Mouse (Mus musculus) CH12.LX (cell line): ENCODE data around the gene Nkx2-5. TPM values are rescaled to one million over a fixed set of nuclear protein-coding genes. Genes with fewer than 3 reads are reported as not detected.

Experiments used
- DNase-seq: peaks from one replicate; pipeline ENCODE4 v3.0.0-alpha.2; 2013; ENCODE audit errors: extremely low read depth
- H3K27ac ChIP-seq: 2 replicates; pipeline ENCODE4 v1.5.1; 2012; ENCODE audit warnings: low read depth, mild to moderate bottlenecking, control low read depth, moderate library complexity; ENCODE audit not compliant: insufficient read depth
- H3K27me3 ChIP-seq: replicated peaks from 2 replicates; pipeline ENCODE3; 2012; ENCODE audit warnings: inconsistent platforms
- H3K36me3 ChIP-seq, 2 experiments: replicated peaks in 1 of 2; 2 replicates each; pipeline versions ENCODE3 to v1.6.1; 2012; ENCODE audit warnings: inconsistent platforms in 1 of 2, low read length in 1 of 2, mild to moderate bottlenecking in 1 of 2, mixed read lengths in 1 of 2, moderate library complexity in 1 of 2; ENCODE audit not compliant: control insufficient read depth in 1 of 2, insufficient read depth in 1 of 2
- H3K4me1 ChIP-seq, 2 experiments: 2 replicates each; pipeline ENCODE4 v1.6.1; 2012; ENCODE audit warnings: inconsistent platforms in 1 of 2, moderate library complexity in 1 of 2; ENCODE audit not compliant: insufficient read depth in 2 of 2, control insufficient read depth in 1 of 2
- H3K4me2 ChIP-seq: 2 replicates; pipeline ENCODE4 v1.6.1; 2012; ENCODE audit warnings: low read depth, mild to moderate bottlenecking, control low read depth; ENCODE audit not compliant: poor library complexity, insufficient read depth, severe bottlenecking
- H3K4me3 ChIP-seq, 3 experiments: fragments of 150-350 bp in 1 of 3; sonication (generic) in 1 of 3; replicated peaks in 1 of 3; 2 replicates each; pipeline versions ENCODE3 to v1.5.1; 2011 to 2012; ENCODE audit warnings: low read depth in 2 of 3, low read length in 2 of 3, mild to moderate bottlenecking in 2 of 3, moderate library complexity in 2 of 3, control low read depth in 1 of 3, improper control_type of control experiment in 1 of 3, inconsistent platforms in 1 of 3, mixed read lengths in 1 of 3; ENCODE audit not compliant: poor library complexity in 1 of 3
- H3K79me2 ChIP-seq: replicated peaks from 2 replicates; pipeline ENCODE4 v1.6.1; 2012; ENCODE audit warnings: mild to moderate bottlenecking, moderate library complexity; ENCODE audit not compliant: control insufficient read depth, poor library complexity, insufficient read depth, severe bottlenecking; ENCODE audit errors: extremely low read depth
- H3K9ac ChIP-seq: 2 replicates; pipeline ENCODE4 v1.6.1; 2012; ENCODE audit warnings: low read depth, mild to moderate bottlenecking, control low read depth, moderate library complexity; ENCODE audit not compliant: insufficient read depth
- H3K9me3 ChIP-seq: replicated peaks from 2 replicates; pipeline ENCODE3; 2012; ENCODE audit warnings: low read length, inconsistent platforms, mixed read lengths
- BHLHE40 ChIP-seq: IDR thresholded peaks from 2 replicates; pipeline ENCODE4 v1.6.1; 2011; ENCODE audit warnings: mild to moderate bottlenecking, low read depth, low read length, improper control_type of control experiment
- CHD2 ChIP-seq: IDR thresholded peaks from 2 replicates; pipeline ENCODE4 v1.6.1; 2011; ENCODE audit warnings: low read length, improper control_type of control experiment
- E2F4 ChIP-seq: IDR thresholded peaks from 2 replicates; pipeline ENCODE4 v1.6.1; 2011; ENCODE audit warnings: low read depth, low read length, improper control_type of control experiment; ENCODE audit not compliant: insufficient replicate concordance
- EP300 ChIP-seq: IDR thresholded peaks from 2 replicates; pipeline ENCODE4 v1.6.1; 2011; ENCODE audit warnings: low read length, improper control_type of control experiment
- JUN ChIP-seq: IDR thresholded peaks from 2 replicates; pipeline ENCODE4 v1.6.1; 2011; ENCODE audit warnings: low read depth, mild to moderate bottlenecking, low read length, improper control_type of control experiment, moderate library complexity; ENCODE audit not compliant: insufficient read depth
- JUND ChIP-seq: conservative IDR thresholded peaks from 2 replicates; pipeline ENCODE4 v1.6.1; 2011; ENCODE audit warnings: low read depth, low read length, improper control_type of control experiment
- MAFK ChIP-seq: IDR thresholded peaks from 2 replicates; pipeline ENCODE4 v1.6.1; 2011; ENCODE audit warnings: low read length, improper control_type of control experiment; ENCODE audit not compliant: insufficient replicate concordance
- MAX ChIP-seq: IDR thresholded peaks from 2 replicates; pipeline ENCODE4 v1.6.1; 2011; ENCODE audit warnings: low read length, improper control_type of control experiment
- NRF1 ChIP-seq: IDR thresholded peaks from 2 replicates; pipeline ENCODE4 v1.6.1; 2014; ENCODE audit warnings: low read depth, mild to moderate bottlenecking, inconsistent platforms, low read length, improper control_type of control experiment, moderate library complexity
- PAX5 ChIP-seq: IDR thresholded peaks from 2 replicates; pipeline ENCODE4 v1.6.1; 2012; ENCODE audit warnings: low read length, inconsistent platforms, mixed read lengths
- POLR2A ChIP-seq: IDR thresholded peaks from 2 replicates; pipeline ENCODE4 v1.6.1; 2011; ENCODE audit warnings: low read depth, mild to moderate bottlenecking, improper control_type of control experiment, low read length
- RAD21 ChIP-seq: IDR thresholded peaks from 2 replicates; pipeline ENCODE4 v1.6.1; 2011; ENCODE audit warnings: low read depth, mild to moderate bottlenecking, low read length, improper control_type of control experiment, moderate library complexity
- RCOR1 ChIP-seq: conservative IDR thresholded peaks from 2 replicates; pipeline ENCODE4 v1.6.1; 2012; ENCODE audit warnings: low read depth, mild to moderate bottlenecking, inconsistent platforms, low read length, improper control_type of control experiment
- SIN3A ChIP-seq: IDR thresholded peaks from 2 replicates; pipeline ENCODE4 v1.6.1; 2012; ENCODE audit warnings: low read length, improper control_type of control experiment, inconsistent platforms
- SMC3 ChIP-seq: IDR thresholded peaks from 2 replicates; pipeline ENCODE4 v1.6.1; 2011; ENCODE audit warnings: low read depth, low read length, improper control_type of control experiment
- TCF12 ChIP-seq: IDR thresholded peaks from 2 replicates; pipeline ENCODE4 v1.6.1; 2014; ENCODE audit warnings: low read depth, mild to moderate bottlenecking, inconsistent platforms, low read length, improper control_type of control experiment
- USF1 ChIP-seq: IDR thresholded peaks from 2 replicates; pipeline ENCODE4 v1.6.1; 2014; ENCODE audit warnings: low read depth, mild to moderate bottlenecking, inconsistent platforms, low read length, improper control_type of control experiment
- USF2 ChIP-seq: conservative IDR thresholded peaks from 2 replicates; pipeline ENCODE4 v1.6.1; 2011; ENCODE audit warnings: low read depth, low read length, improper control_type of control experiment
- ZC3H11A ChIP-seq: IDR thresholded peaks from 2 replicates; pipeline ENCODE4 v1.6.1; 2012; ENCODE audit warnings: low read depth, mild to moderate bottlenecking, inconsistent platforms, low read length, improper control_type of control experiment
- ZKSCAN1 ChIP-seq: IDR thresholded peaks from 2 replicates; pipeline ENCODE4 v1.6.1; 2012; ENCODE audit warnings: low read depth, inconsistent platforms, low read length, improper control_type of control experiment, borderline replicate concordance
- dilution Hi-C: fragments of 300-500 bp; cut with MboI; formaldehyde crosslinking; loops from 2 replicates; pipeline ENCODE4 v1.14.3; 2020; ENCODE audit warnings: low sequenced_read_pairs; ENCODE audit not compliant: extremely low pct_unique_long_range_greater_than_20kb, extremely low pct_ligation_motif_present
- in situ Hi-C: fragments of 300-500 bp; cut with MboI; formaldehyde crosslinking; loops from 3 replicates; pipeline ENCODE4 v1.14.3; 2019; ENCODE audit warnings: low sequenced_read_pairs, low pct_ligation_motif_present, low pct_unique_long_range_greater_than_20kb, mixed read lengths
- polyA plus RNA-seq: library from polyadenylated mRNA; unstranded; fragments of >175 nt; gene quantifications from 2 replicates; pipeline ENCODE4 v1.2.1, GENCODE M21; 2012; ENCODE audit warnings: low read depth; ENCODE audit not compliant: insufficient read length
- total RNA-seq, 2 experiments: library from RNA; depleted of rRNA; stranded (reverse); fragments of 300-350 nt in 1 of 2; fragments of >200 nt in 1 of 2; gene quantifications; 2 replicates each; pipeline ENCODE4 v1.2.3; 2012 to 2014

Gene Nkx2-5
- total RNA-seq (2012; rRNA removed) (not detected in 2 replicates), total RNA-seq (2014; rRNA removed) (not detected in 2 replicates), polyA plus RNA-seq (not detected in 2 replicates)

DNA sequence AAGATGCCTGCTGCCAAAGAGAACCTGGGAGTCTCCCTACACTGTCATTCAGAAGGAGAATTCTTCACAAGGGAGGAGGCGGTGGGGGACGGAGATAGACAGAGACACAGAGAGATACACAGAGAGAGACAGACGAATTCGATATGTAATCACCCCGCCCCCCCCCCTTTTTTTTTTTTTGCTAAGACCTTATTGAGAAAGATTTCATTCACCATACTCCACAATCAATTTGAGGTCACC is at the start of gene Nkx2-5:
Nkx2-5 (minus strand) TSS at position 101 of the 240 bp plus-strand sequence.
- H3K4me2 ChIP-seq, result no peak within 1 kb of the TSS
- H3K4me3 ChIP-seq, result no peak within 1 kb of the TSS
- no peak for DNase-seq
- no peaks in the 10 kb centered on the region for H3K27me3 ChIP-seq
- H3K36me3 ChIP-seq, result no peaks in the 10 kb centered on the region
- TF ChIP-seq USF1, result no peak
- TF ChIP-seq JUND, result no peak
- no peak for TF ChIP-seq EP300
- no peak for TF ChIP-seq ZC3H11A
- TF ChIP-seq POLR2A, result no peak
- no peak for TF ChIP-seq E2F4
- TF ChIP-seq, all 38 proteins: peak for 0
- Histone ChIP-seq H3K9me3 (peaks cover 2% of the 10 kb centered on the region), H3K9ac (no peak within 1 kb of the TSS), H3K79me2 (no peaks in the 10 kb centered on the region), H3K4me1 (peaks cover 0 to 6% of the 10 kb centered on the region in 2 experiments; a peak in 2 of 4 replicates), H3K27ac (no peak within 1 kb of the TSS)
- in situ Hi-C loops (no loop called here), dilution Hi-C loops (no loop called here)

DNA sequence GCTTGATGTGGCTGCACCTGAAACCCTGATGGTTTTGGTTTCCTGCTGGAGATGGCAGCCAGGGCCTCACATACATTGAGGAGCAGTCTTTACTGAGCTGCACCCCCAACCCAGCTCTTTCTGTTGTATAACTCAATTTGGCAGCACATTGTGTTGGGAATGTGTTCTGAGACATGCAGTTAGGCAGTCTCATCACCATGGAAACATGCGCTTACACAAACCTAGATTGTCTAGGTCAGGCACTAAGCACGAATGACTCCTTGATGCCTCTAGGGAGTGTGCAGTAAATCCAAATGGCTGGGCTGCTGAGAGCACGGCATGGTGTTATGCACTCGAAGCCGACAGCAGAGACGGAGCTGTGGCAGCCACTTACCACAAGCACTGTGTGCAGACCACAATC is 49.5 kb upstream of the Nkx2-5 start:
- no peaks in the 10 kb centered on the region for H3K27me3 ChIP-seq
- H3K4me1 ChIP-seq, result peaks cover 2 to 7% of the 10 kb centered on the region in 2 experiments; a peak in 2 of 4 replicates
- no peak overlapping the region for H3K4me3 ChIP-seq
- peaks cover 10% of the 10 kb centered on the region for H3K9me3 ChIP-seq
- H3K4me2 ChIP-seq, result no peak overlapping the region
- H3K27ac ChIP-seq, result no peak overlapping the region
- H3K79me2 ChIP-seq, result no peaks in the 10 kb centered on the region
- H3K36me3 ChIP-seq, result no peaks in the 10 kb centered on the region
- H3K9ac ChIP-seq, result no peak overlapping the region
- dilution Hi-C loops, result no loop called here
- DNase-seq, result no peak
- no peak for TF ChIP-seq CHD2
- TF ChIP-seq RCOR1, result no peak
- TF ChIP-seq BHLHE40, result no peak
- TF ChIP-seq RAD21, result no peak
- no peak for TF ChIP-seq NRF1
- no peak for TF ChIP-seq USF2
- TF ChIP-seq SMC3, result no peak
- TF ChIP-seq SIN3A, result no peak
- TF ChIP-seq TCF12, result no peak
- no peak for TF ChIP-seq PAX5
- no peak for TF ChIP-seq ZKSCAN1
- TF ChIP-seq JUN, result no peak
- TF ChIP-seq EP300, result no peak
- no peak for TF ChIP-seq MAFK
- no peak for TF ChIP-seq MAX
- in situ Hi-C loops, result no loop called here
